Mouse (Mus musculus) heart, embryonic 16.5 days (tissue): ENCODE results near the gene Ptpro. TPM values are rescaled to one million over a fixed set of nuclear protein-coding genes. Genes with fewer than 3 reads are reported as not detected.
"Not testable (repeated sequence)": the region's sequence is repeated elsewhere in the genome, so short reads cannot be mapped to it uniquely, and the experiment has no call there.

ENCODE experiments used
- ATAC-seq: fragments of 200-750 bp; cut with Nextera tagmentation; replicated peaks from 2 replicates; pipeline ENCODE4 v1.8.0; 2017; ENCODE audit warnings: moderate number of reproducible peaks; ENCODE audit not compliant: insufficient read depth, low FRiP score; ENCODE audit errors: extremely low read depth
- H3K27ac ChIP-seq: fragments of 300-500 bp; sonication (generic); 2 replicates; pipeline ENCODE4 v1.5.1; 2014; ENCODE audit warnings: mild to moderate bottlenecking, low read length, control low read depth, moderate library complexity
- H3K27me3 ChIP-seq: fragments of 300-500 bp; sonication (generic); 2 replicates; pipeline ENCODE4 v1.6.1; 2014; ENCODE audit warnings: low read length, mixed read lengths; ENCODE audit not compliant: control insufficient read depth, insufficient read depth
- H3K36me3 ChIP-seq: fragments of 300-500 bp; sonication (generic); 2 replicates; pipeline ENCODE4 v1.6.1; 2014; ENCODE audit not compliant: control insufficient read depth, insufficient read depth
- H3K4me1 ChIP-seq: fragments of 300-500 bp; sonication (generic); 2 replicates; pipeline ENCODE4 v1.6.1; 2014; ENCODE audit warnings: low read length, mixed read lengths; ENCODE audit not compliant: control insufficient read depth, insufficient read depth
- H3K4me2 ChIP-seq: fragments of 300-500 bp; sonication (generic); 2 replicates; pipeline ENCODE4 v1.6.1; 2014; ENCODE audit warnings: low read depth, mild to moderate bottlenecking, control low read depth, low read length
- H3K4me3 ChIP-seq: fragments of 300-500 bp; sonication (generic); 2 replicates; pipeline ENCODE4 v1.5.1; 2014; ENCODE audit warnings: mild to moderate bottlenecking, control low read depth, low read length
- H3K9ac ChIP-seq: fragments of 300-500 bp; sonication (generic); 2 replicates; pipeline ENCODE4 v1.6.1; 2014; ENCODE audit warnings: low read length, control low read depth
- H3K9me3 ChIP-seq: fragments of 300-500 bp; sonication (generic); replicated peaks from 2 replicates; pipeline ENCODE4 v1.6.1; 2016; ENCODE audit warnings: low read length; ENCODE audit not compliant: control insufficient read depth
- WGBS: fragments of 180-500 bp; shearing (Covaris S2); extraction: QIAGEN DNeasy Blood & Tissue Kit; methylation state at CpG from one replicate; pipeline ENCODE4 v1.1.7; 2014; 5-methylcytosine and 5-hydroxymethylcytosine counted together
- polyA plus RNA-seq: library from polyadenylated mRNA; unstranded; fragments of >200 nt; fragmentation: Nextera tagmentation; extraction: Ambion mirVana; gene quantifications from 2 replicates; pipeline ENCODE4 v1.2.1, GENCODE M21; 2015

Gene Ptpro
- polyA plus RNA-seq, 1 experiment from 2014 or later: 2.9 TPM

DNA sequence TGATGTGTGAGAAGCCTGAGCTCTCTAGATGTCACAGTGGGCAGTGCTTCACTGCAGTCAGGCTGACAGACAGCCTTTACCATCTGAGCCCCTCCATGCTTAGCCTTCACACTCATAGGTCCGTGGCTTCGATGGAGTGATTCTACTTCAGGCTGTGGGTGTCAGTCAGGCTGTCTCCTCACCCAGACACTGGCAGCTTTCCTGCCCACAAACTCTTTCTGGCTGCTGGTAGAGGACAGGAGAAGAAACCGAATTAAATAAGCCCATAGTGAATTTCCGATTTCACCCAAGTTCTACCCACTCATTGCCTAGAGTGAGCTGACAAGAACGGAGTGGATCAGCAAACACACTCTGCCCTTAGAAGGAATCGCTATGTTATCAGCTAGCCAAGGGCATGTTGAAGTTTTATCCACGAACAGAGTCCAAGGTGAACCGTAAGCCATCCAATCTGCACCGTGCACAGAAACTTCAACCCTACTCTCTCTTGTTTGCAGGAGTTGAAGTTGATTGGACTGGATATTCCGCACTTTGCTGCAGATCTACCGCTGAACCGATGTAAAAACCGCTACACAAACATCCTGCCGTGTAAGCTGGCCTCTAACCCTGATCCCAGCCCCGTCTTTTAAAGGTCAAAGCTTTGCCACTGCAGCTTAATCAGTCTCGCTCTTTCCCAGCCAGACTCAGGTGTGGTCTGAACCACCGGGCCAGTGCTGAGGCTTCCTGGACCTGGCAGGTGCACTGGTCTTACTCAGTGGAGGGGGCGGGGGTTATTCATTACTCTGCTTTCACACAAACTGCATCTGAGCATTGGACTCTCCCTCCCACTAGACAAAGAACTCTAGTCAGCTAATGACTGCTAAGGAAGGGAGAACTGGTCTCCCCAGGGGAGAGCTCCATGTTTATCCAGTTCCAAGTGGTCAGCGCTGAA is 188.7 kb downstream of the Ptpro start:
- ATAC-seq: no peak
- Histone ChIP-seq H3K9ac (no peak overlapping the region), H3K4me1 (peaks cover 7% of the 10 kb centered on the region; the same call in 1 of the 2 replicates), H3K27me3 (no peaks in the 10 kb centered on the region), H3K4me3 (no peak overlapping the region), H3K36me3 (no peaks in the 10 kb centered on the region), H3K9me3 (no peaks in the 10 kb centered on the region), H3K4me2 (no peak overlapping the region), H3K27ac (no peak overlapping the region)
- 58% methylated on average over 19 of the region's 19 CpGs for WGBS

DNA sequence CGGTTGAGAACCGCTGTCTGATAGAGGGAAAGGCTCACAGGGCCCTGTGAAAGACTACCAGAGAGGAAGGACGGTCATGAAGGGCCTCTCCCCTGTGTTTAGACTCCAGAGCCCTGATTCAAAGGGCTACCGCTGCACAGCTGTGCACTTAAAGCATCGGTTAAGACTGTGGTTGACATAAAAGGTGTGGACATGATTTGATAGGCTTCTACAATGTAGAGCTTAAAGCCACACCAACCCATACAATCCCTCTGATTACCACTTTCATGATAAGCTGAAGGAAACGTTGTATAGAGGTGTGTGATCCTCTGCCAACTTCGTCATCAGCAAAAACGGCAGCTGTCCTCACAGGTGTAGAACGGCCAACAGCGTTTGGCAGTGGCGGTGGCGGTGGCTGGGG is 191.0 kb downstream of the Ptpro start:
- ATAC-seq: no peak
- no peaks in the 10 kb centered on the region for H3K9me3 ChIP-seq
- H3K27me3 ChIP-seq: no peaks in the 10 kb centered on the region
- no peak overlapping the region for H3K9ac ChIP-seq
- 77% methylated on average over 12 of the region's 12 CpGs for WGBS
- H3K4me3 ChIP-seq: no peak overlapping the region
- H3K27ac ChIP-seq: no peak overlapping the region
- no peaks in the 10 kb centered on the region for H3K36me3 ChIP-seq
- peaks cover 7% of the 10 kb centered on the region; the same call in 1 of the 2 replicates for H3K4me1 ChIP-seq
- no peak overlapping the region for H3K4me2 ChIP-seq

DNA sequence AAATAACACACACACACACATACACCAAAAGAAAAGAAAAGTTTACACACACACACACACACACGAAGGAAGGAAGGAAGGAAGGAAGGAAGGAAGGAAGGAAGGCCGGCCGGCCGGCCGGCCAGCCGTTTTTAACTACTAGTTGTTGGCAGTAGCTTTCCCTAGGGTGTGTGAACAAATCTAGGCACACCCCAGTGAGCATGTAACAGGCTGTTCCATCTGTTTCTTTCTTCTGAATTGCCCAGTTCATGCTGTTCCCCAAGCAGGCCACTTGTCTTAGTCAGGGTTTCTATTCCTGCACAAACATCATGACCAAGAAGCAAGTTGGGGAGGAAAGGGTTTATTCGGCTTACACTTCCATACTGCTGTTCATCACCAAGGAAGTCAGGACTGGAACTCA is 194.0 kb downstream of the Ptpro start:
- not testable (repeated sequence) for H3K4me1 ChIP-seq, H3K4me3 ChIP-seq, H3K27me3 ChIP-seq, ATAC-seq, H3K4me2 ChIP-seq, H3K9me3 ChIP-seq, H3K9ac ChIP-seq, H3K36me3 ChIP-seq, H3K27ac ChIP-seq
- WGBS: 61% methylated on average over 6 of the region's 7 CpGs

DNA sequence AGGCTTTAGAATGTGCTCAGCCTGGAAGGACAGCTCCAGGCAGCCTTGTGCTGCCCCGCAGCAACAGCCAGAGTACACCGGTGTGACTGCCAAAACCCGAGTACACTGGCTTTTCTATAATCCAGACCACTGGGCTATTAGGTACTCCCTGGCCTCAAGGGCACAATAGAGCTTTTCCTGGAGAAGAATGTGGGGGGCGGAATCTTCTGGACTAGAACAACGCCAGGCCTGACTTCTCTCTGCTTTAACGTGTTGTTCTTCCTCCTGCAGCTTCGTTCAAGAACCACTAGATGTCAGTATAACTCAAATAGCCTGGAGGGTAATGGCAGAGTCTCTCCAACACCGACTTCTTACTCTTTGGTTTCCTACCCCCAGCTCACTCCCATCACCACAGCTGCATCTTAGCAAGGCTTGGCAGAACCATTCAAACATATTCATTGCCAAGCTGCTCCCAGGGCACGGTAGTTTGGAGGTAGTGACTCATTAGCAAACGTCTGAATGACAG is 203.5 kb downstream of the Ptpro start:
- H3K4me2 ChIP-seq: peak overlapping the region; percentile 51
- ATAC-seq: peak; percentile 81
- 8% methylated on average over 10 of the region's 10 CpGs for WGBS
- H3K36me3 ChIP-seq: no peaks in the 10 kb centered on the region
- H3K4me1 ChIP-seq: peaks cover 19% of the 10 kb centered on the region
- no peak overlapping the region for H3K9ac ChIP-seq
- H3K4me3 ChIP-seq: no peak overlapping the region
- H3K27me3 ChIP-seq: no peaks in the 10 kb centered on the region
- peak overlapping the region; percentile 51 for H3K27ac ChIP-seq
- no peaks in the 10 kb centered on the region for H3K9me3 ChIP-seq

DNA sequence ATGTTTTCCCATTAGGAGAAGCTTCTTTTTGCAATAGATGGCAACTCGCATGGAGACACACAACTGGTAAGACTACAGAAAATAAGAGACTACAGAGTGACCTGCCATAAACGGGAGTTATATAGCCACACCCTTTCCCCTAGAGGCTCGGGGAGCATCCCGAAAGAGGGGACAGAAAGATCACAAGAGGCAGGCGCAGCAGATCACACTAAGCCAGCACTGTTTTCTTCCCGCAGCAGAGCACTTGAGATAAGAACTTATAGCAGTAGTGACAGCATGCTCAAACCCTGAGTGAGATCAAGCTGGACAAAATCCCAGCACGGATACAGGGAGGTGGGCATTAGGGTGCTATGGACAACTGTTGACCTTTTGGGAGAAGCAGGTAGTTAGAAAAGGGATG is 203.9 kb downstream of the Ptpro start:
- Histone ChIP-seq H3K9me3 (no peaks in the 10 kb centered on the region), H3K4me1 (peaks cover 19% of the 10 kb centered on the region), H3K36me3 (no peaks in the 10 kb centered on the region), H3K4me3 (no peak overlapping the region), H3K27ac (peak overlapping the region; percentile 51), H3K27me3 (no peaks in the 10 kb centered on the region), H3K4me2 (peak overlapping the region; percentile 51), H3K9ac (no peak overlapping the region)
- ATAC-seq: peak; percentile 42; the same call in 1 of the 2 replicates
- 25% methylated on average over 7 of the region's 7 CpGs for WGBS

DNA sequence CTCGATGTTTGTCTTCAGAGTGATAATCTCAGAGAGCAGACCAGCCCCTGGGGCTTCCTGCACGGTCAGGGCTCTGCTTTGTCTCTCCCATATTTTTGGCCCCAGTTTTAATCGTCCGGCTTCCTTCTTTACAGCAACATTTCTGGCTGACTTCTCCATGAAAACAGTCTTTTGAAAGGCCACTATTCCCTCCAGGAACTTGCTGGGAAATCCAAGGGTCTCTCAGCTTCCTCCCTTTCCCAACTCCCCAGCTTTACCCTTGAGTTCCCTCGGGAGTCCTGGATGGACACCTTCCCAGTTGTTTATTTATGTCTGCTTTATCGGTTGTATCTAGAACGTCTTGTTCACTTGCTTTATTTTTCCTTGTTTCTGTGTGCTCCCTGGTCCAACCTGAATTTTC is 205.1 kb downstream of the Ptpro start:
- no peak overlapping the region for H3K9ac ChIP-seq
- peak; percentile 28; the same call in 1 of the 2 replicates for ATAC-seq

DNA sequence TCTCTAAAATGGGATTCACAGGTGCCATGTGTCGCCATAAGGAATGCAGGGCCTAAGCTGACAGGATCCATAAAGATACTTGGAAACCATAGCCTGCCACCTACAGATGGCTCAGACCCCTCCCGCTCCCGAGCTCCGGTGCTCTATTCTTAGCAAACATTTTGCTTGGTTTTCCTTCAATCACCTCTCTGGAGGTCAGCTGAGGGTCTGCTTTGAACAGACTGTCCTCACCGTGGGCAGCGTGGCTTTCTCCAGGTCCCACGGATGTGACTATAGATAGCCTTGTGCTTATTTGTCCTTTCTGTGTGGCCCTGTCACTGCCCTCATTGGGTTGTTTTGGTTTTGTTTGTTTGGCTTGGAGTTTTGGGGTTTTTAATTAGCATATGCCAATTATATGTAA is 206.0 kb downstream of the Ptpro start:
- no peak overlapping the region for H3K4me2 ChIP-seq
- H3K27ac ChIP-seq: no peak overlapping the region
- no peak for ATAC-seq
- WGBS: 41% methylated on average over 7 of the region's 7 CpGs
- no peaks in the 10 kb centered on the region for H3K36me3 ChIP-seq
- no peak overlapping the region for H3K4me3 ChIP-seq
- H3K4me1 ChIP-seq: peaks cover 19% of the 10 kb centered on the region
- no peaks in the 10 kb centered on the region for H3K27me3 ChIP-seq
- H3K9me3 ChIP-seq: no peaks in the 10 kb centered on the region
- no peak overlapping the region for H3K9ac ChIP-seq

More for the DNA sequence above, 205.1 kb downstream of the Ptpro start:
- WGBS: 27% methylated on average over 7 of the region's 7 CpGs
- Histone ChIP-seq H3K9me3 (no peaks in the 10 kb centered on the region), H3K27ac (peak overlapping the region; percentile 21; the same call in 1 of the 2 replicates), H3K27me3 (no peaks in the 10 kb centered on the region), H3K4me3 (no peak overlapping the region), H3K4me1 (peaks cover 19% of the 10 kb centered on the region), H3K36me3 (no peaks in the 10 kb centered on the region), H3K4me2 (no peak overlapping the region)

DNA sequence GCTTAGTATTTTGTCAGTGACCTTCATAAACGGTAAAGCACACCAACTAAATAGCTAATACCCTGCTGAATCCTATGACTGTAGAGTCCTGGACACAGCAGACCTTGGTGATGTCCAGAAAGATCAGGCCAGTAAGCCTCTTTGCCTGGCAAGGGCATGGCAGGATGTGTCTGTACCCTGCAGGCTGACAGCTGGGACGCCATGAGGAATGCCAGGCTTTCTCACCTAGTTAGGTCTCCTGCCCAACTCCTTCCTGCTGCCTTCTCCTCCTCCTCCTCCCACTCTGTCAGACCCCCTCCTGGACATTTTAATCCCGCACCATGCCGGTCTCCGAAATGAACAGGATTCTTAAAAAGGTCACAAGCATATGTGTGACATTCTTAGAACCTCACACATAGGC is 211.7 kb downstream of the Ptpro start:
- Histone ChIP-seq H3K27me3 (no peaks in the 10 kb centered on the region), H3K4me3 (no peak overlapping the region), H3K9ac (no peak overlapping the region), H3K36me3 (no peaks in the 10 kb centered on the region), H3K4me2 (no peak overlapping the region), H3K9me3 (no peaks in the 10 kb centered on the region), H3K27ac (no peak overlapping the region), H3K4me1 (peaks cover 18% of the 10 kb centered on the region)
- no peak for ATAC-seq
- 73% methylated on average over 5 of the region's 5 CpGs for WGBS

DNA sequence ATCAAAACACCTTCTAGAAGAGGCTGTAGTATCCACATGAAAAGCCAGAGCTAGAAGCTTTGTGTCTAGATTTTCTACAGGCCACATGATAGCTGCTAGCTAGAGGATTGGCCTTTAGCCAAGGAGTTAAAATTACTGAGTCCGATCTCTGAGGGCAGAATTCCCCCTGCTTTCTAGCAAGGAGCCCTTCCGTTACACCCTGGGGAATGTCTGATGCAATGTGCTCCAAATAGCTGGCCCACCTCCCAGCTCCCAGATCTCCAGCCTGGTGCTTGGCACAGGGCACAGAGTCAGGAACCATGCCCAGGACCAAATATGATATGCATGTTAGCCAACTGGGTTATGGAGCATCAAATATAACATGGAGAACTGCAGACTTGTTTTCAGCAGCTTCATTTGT is 213.1 kb downstream of the Ptpro start:
- no peak overlapping the region for H3K4me3 ChIP-seq
- ATAC-seq: peak; percentile 96
- H3K36me3 ChIP-seq: no peaks in the 10 kb centered on the region
- no peak overlapping the region for H3K9ac ChIP-seq
- peaks cover 18% of the 10 kb centered on the region for H3K4me1 ChIP-seq
- peaks cover 3% of the 10 kb centered on the region for H3K9me3 ChIP-seq
- no peak overlapping the region for H3K4me2 ChIP-seq
- no peaks in the 10 kb centered on the region for H3K27me3 ChIP-seq
- WGBS: 6% methylated on average over 2 of the region's 2 CpGs
- H3K27ac ChIP-seq: peak overlapping the region; percentile 91
